Mouse (Mus musculus) CD8-positive naive resting alpha-beta T cell, adult 2 months (primary cell): Measurements from ENCODE around the gene Mdm1.
"Not testable (repeated sequence)": the region's sequence is repeated elsewhere in the genome, so short reads cannot be mapped to it uniquely, and the experiment has no call there.

Experiments
- DNase-seq, 2 experiments: peaks; one replicate each; pipeline ENCODE4 v3.0.0; 2022; ENCODE audit warnings: low read depth in 2 of 2, low spot score in 2 of 2

The Mdm1 gene

GRCm38 (mm10) chr10:118204642-118205041 is 63.0 kb downstream of the Mdm1 start, which contains the start of gene Il22:
Gene Il22, plus strand, starts transcription at chr10:118204942.
- DNase-seq: no peak

GRCm38 (mm10) chr10:118215719-118216393 is 74.2 kb downstream of the Mdm1 start:
- DNase-seq: not testable (repeated sequence)
